Mouse (Mus musculus) stomach, embryonic 15.5 days (tissue): ENCODE data around the gene Dgcr2. TPM values are rescaled to one million over a fixed set of nuclear protein-coding genes. Genes with fewer than 3 reads are reported as not detected.

Experiments
- ATAC-seq: fragments of 200-750 bp; cut with Nextera tagmentation; 2 replicates; pipeline ENCODE4 v1.8.0; 2017; ENCODE audit warnings: low read depth, moderate number of reproducible peaks, moderate TSS enrichment; ENCODE audit not compliant: insufficient read depth, low FRiP score
- H3K27ac ChIP-seq: fragments of 300-500 bp; sonication (generic); 2 replicates; pipeline ENCODE4 v1.5.1; 2015; ENCODE audit warnings: mild to moderate bottlenecking, inconsistent platforms
- H3K27me3 ChIP-seq: fragments of 300-500 bp; sonication (generic); replicated peaks from 2 replicates; pipeline ENCODE4 v1.6.1; 2015; ENCODE audit warnings: inconsistent platforms
- H3K36me3 ChIP-seq: fragments of 300-500 bp; sonication (generic); 2 replicates; pipeline ENCODE4 v1.6.1; 2015; ENCODE audit warnings: inconsistent platforms
- H3K4me1 ChIP-seq: fragments of 300-500 bp; sonication (generic); 2 replicates; pipeline ENCODE4 v1.6.1; 2015; ENCODE audit warnings: inconsistent platforms
- H3K4me2 ChIP-seq: fragments of 300-500 bp; sonication (generic); 2 replicates; pipeline ENCODE4 v1.6.1; 2015; ENCODE audit warnings: mild to moderate bottlenecking, inconsistent platforms
- H3K4me3 ChIP-seq: fragments of 300-500 bp; sonication (generic); replicated peaks from 2 replicates; pipeline ENCODE4 v1.5.1; 2015; ENCODE audit warnings: inconsistent platforms
- H3K9ac ChIP-seq: fragments of 300-500 bp; sonication (generic); 2 replicates; pipeline ENCODE4 v1.6.1; 2015; ENCODE audit warnings: inconsistent platforms
- H3K9me3 ChIP-seq: fragments of 300-500 bp; sonication (generic); 2 replicates; pipeline ENCODE4 v1.6.1; 2016; ENCODE audit warnings: inconsistent platforms
- WGBS: fragments of 180-500 bp; shearing (Covaris S2); methylation state at CpG from one replicate; pipeline ENCODE4 v1.1.7; 2015; 5-methylcytosine and 5-hydroxymethylcytosine counted together
- polyA plus RNA-seq: library from polyadenylated mRNA; unstranded; fragments of >200 nt; fragmentation: Nextera tagmentation; extraction: Ambion mirVana; gene quantifications from 2 replicates; pipeline ENCODE4 v1.2.1, GENCODE M21; 2015

Dgcr2 gene
- polyA plus RNA-seq, 1 experiment from 2014 or later, result 74.6 TPM

GRCm38 (mm10) chr16:17794047-17794446 is 104.3 kb downstream of the Dgcr2 start:
- Histone ChIP-seq H3K27ac (no peak overlapping the region), H3K27me3 (peaks cover 13% of the 10 kb centered on the region), H3K4me3 (no peak overlapping the region), H3K9ac (no peak overlapping the region), H3K4me1 (peaks cover 14% of the 10 kb centered on the region), H3K36me3 (peaks cover 27% of the 10 kb centered on the region; the same call in 1 of the 2 replicates), H3K4me2 (no peak overlapping the region), H3K9me3 (no peaks in the 10 kb centered on the region)
- no peak for ATAC-seq
- 86% methylated on average over 4 of the region's 4 CpGs for WGBS

GRCm38 (mm10) chr16:17792728-17793127 is 105.6 kb downstream of the Dgcr2 start:
- H3K4me2 ChIP-seq, result no peak overlapping the region
- H3K9me3 ChIP-seq, result no peaks in the 10 kb centered on the region
- no peak overlapping the region for H3K4me3 ChIP-seq
- no peak overlapping the region for H3K27ac ChIP-seq
- peaks cover 5% of the 10 kb centered on the region for H3K4me1 ChIP-seq
- peaks cover 5% of the 10 kb centered on the region; the same call in 1 of the 2 replicates for H3K27me3 ChIP-seq
- no peak for ATAC-seq
- WGBS, result 75% methylated on average over 3 of the region's 3 CpGs
- no peak overlapping the region for H3K9ac ChIP-seq
- H3K36me3 ChIP-seq, result peaks cover 28% of the 10 kb centered on the region; the same call in 1 of the 2 replicates

Other genes with a start within 250 kb of the Dgcr2 start
- gene Med15, start 165.7 kb downstream of the Dgcr2 start, polyA plus RNA-seq, result 38.3 and 42.6 TPM in 2 replicates
- gene Klhl22, start 138.9 kb downstream of the Dgcr2 start, polyA plus RNA-seq, result 57.4 and 57.6 TPM in 2 replicates
- gene Scarf2, start 101.3 kb downstream of the Dgcr2 start, polyA plus RNA-seq, result 15.8 and 18.5 TPM in 2 replicates
- not detected in 2 replicates for gene B830017H08Rik, start 65.4 kb downstream of the Dgcr2 start, polyA plus RNA-seq
- 2.6 and 2.7 TPM in 2 replicates for gene Car15, start 60.2 kb downstream of the Dgcr2 start, polyA plus RNA-seq
- 0.26 and 0.32 TPM in 2 replicates for gene Gm20518, start 6.9 kb downstream of the Dgcr2 start, polyA plus RNA-seq
- not detected in 2 replicates for gene Tssk1, start 4.3 kb downstream of the Dgcr2 start, polyA plus RNA-seq
- 0.09 TPM in 1 of 2 replicates, not detected in the other for gene Tssk2, start 75 bp upstream of the Dgcr2 start, polyA plus RNA-seq
- gene Ess2, start 12.8 kb upstream of the Dgcr2 start, polyA plus RNA-seq, result 31.7 and 35.5 TPM in 2 replicates
- not detected in 2 replicates for gene Gsc2, start 16.5 kb upstream of the Dgcr2 start, polyA plus RNA-seq
- gene Slc25a1, start 29.7 kb upstream of the Dgcr2 start, polyA plus RNA-seq, result 124 and 134 TPM in 2 replicates
- gene Vpreb2, start 81.9 kb upstream of the Dgcr2 start, polyA plus RNA-seq, result 0.27 TPM in 1 of 2 replicates, not detected in the other
- 77.8 and 78.2 TPM in 2 replicates for gene Dgcr6, start 154.3 kb upstream of the Dgcr2 start, polyA plus RNA-seq
- 13.1 and 14.8 TPM in 2 replicates for gene Prodh, start 191.6 kb upstream of the Dgcr2 start, polyA plus RNA-seq
- 3.0 and 4.3 TPM in 2 replicates for gene Rtn4r, start 229.1 kb upstream of the Dgcr2 start, polyA plus RNA-seq